Mouse (Mus musculus): ENCODE data around the gene Grap2. TPM values are rescaled to one million over a fixed set of nuclear protein-coding genes. Genes with fewer than 3 reads are reported as not detected.

Grap2 gene
- polyA plus RNA-seq, 1 experiment from 2014 or later, result 0.32 TPM

GRCm38 (mm10) chr15:80658815-80659471 is 86.5 kb downstream of the Grap2 start:
- H3K27me3 ChIP-seq (ENCODE audit: control insufficient read depth, insufficient read depth, low read length), result no peaks in the 10 kb centered on the region
- no peak for ATAC-seq (ENCODE audit: low read depth)
- no peaks in the 10 kb centered on the region for H3K9me3 ChIP-seq (ENCODE audit: control insufficient read depth, low read length)
- no peak overlapping the region for H3K4me3 ChIP-seq (ENCODE audit: low read depth, low read length)
- no peak overlapping the region for H3K4me2 ChIP-seq (ENCODE audit: low read depth, low read length)
- no peak overlapping the region for H3K9ac ChIP-seq (replicated peaks; ENCODE audit: low read depth, low read length)
- H3K27ac ChIP-seq (ENCODE audit: low read depth, low read length), result no peak overlapping the region
- H3K36me3 ChIP-seq (ENCODE audit: control insufficient read depth, insufficient read depth, low read length), result no peaks in the 10 kb centered on the region
- no peaks in the 10 kb centered on the region for H3K4me1 ChIP-seq (ENCODE audit: control insufficient read depth, insufficient read depth, low read length)
- WGBS, result 60% methylated on average over 6 of the region's 6 CpGs

DNA sequence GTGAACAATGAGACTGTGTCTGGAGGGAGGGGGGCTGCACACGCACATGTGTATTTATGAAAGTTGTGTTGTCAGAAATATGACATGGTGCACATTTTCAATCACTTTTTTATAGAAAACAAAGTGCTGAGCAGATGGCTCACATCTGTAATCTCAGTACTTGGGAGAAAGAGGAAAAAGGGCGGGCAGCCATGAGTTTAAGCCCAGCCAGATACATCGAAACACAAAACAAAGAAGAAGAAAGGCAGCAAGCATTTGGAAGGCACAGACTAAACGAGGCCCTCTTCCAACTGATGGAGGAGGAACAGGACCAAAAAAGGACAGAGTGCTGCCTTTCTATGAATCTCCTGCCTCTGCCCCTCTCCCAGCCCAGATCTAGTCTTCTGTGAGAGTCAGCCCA is 88.6 kb downstream of the Grap2 start:
- Histone ChIP-seq H3K27me3 (ENCODE audit: control insufficient read depth, insufficient read depth, low read length) (no peaks in the 10 kb centered on the region), H3K36me3 (ENCODE audit: control insufficient read depth, insufficient read depth, low read length) (no peaks in the 10 kb centered on the region), H3K4me3 (ENCODE audit: low read depth, low read length) (no peak overlapping the region), H3K4me2 (ENCODE audit: low read depth, low read length) (no peak overlapping the region), H3K4me1 (ENCODE audit: control insufficient read depth, insufficient read depth, low read length) (no peaks in the 10 kb centered on the region), H3K9me3 (ENCODE audit: control insufficient read depth, low read length) (no peaks in the 10 kb centered on the region), H3K9ac (replicated peaks; ENCODE audit: low read depth, low read length) (no peak overlapping the region), H3K27ac (ENCODE audit: low read depth, low read length) (no peak overlapping the region)
- no peak for ATAC-seq (ENCODE audit: low read depth)
- 76% methylated on average over 4 of the region's 4 CpGs for WGBS

GRCm38 (mm10) chr15:80664444-80664843 is 92.0 kb downstream of the Grap2 start:
- Histone ChIP-seq H3K9ac (replicated peaks; ENCODE audit: low read depth, low read length) (no peak overlapping the region), H3K9me3 (ENCODE audit: control insufficient read depth, low read length) (no peaks in the 10 kb centered on the region), H3K4me1 (ENCODE audit: control insufficient read depth, insufficient read depth, low read length) (no peaks in the 10 kb centered on the region), H3K36me3 (ENCODE audit: control insufficient read depth, insufficient read depth, low read length) (no peaks in the 10 kb centered on the region), H3K4me3 (ENCODE audit: low read depth, low read length) (no peak overlapping the region), H3K4me2 (ENCODE audit: low read depth, low read length) (no peak overlapping the region), H3K27ac (ENCODE audit: low read depth, low read length) (no peak overlapping the region), H3K27me3 (ENCODE audit: control insufficient read depth, insufficient read depth, low read length) (no peaks in the 10 kb centered on the region)
- no peak for ATAC-seq (ENCODE audit: low read depth)
- 89% methylated on average over 4 of the region's 4 CpGs for WGBS

DNA sequence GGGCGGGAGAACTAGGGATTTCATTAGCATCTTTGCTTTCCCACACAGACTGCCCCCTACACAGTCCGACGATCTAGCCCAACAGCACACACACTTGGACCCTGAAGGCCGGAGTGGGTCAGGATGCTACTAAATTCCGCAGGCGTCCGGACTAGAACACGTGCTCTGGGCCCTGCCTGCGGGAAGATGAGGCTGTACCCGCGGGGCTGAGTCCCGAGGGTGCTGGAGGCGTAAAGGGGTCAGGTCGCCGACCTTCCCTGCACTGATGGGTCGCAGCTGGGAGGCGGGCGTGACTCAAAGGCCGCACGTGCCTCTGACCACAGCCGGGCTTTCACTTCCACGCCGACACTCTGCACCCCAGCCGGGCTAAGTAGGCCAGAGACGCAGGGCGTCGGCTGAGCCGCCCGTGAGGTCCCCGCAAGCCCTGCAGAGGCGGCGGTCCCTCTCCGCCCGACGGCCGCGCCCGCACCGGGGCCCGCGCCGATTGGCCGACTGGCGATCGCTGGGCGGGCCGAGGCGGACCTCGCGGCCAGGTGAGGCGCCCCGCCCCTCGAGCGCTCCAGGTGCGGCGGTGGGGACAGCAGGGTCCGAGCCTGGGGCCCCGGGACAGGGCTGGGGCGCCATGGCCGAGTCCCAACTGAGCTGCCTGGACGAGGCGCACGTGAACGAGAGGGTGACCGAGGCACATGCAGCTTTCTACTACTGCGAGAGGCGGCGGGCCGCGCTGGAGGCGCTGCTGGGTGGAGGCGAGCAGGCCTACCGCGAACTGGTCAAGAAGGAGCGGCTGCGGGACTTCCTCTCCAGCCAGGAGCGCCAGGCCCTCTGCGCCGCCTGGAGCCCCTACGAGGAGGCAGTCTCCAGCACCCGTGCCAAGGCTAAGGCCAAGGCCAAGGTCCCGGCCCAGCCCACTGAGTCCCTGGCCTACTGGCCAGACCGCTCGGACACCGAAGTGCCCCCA is 99.2 kb downstream of the Grap2 start, which contains the start of gene Fam83f:
Fam83f (plus strand) TSS at position 553 of the 958 bp plus-strand sequence.
- Histone ChIP-seq H3K9ac (replicated peaks; ENCODE audit: low read depth, low read length) (peak within 1 kb of the TSS; percentile 41; the same call in 1 of the 2 replicates), H3K36me3 (ENCODE audit: control insufficient read depth, insufficient read depth, low read length) (no peaks in the 10 kb centered on the region), H3K4me3 (ENCODE audit: low read depth, low read length) (peak within 1 kb of the TSS; percentile 33), H3K4me2 (ENCODE audit: low read depth, low read length) (peak within 1 kb of the TSS; percentile 54), H3K4me1 (ENCODE audit: control insufficient read depth, insufficient read depth, low read length) (peaks cover 8% of the 10 kb centered on the region; the same call in 1 of the 2 replicates), H3K9me3 (ENCODE audit: control insufficient read depth, low read length) (no peaks in the 10 kb centered on the region), H3K27ac (ENCODE audit: low read depth, low read length) (no peak within 1 kb of the TSS), H3K27me3 (ENCODE audit: control insufficient read depth, insufficient read depth, low read length) (peaks cover 9% of the 10 kb centered on the region; the same call in 1 of the 2 replicates)
- WGBS, result 4% methylated on average over 84 of the region's 85 CpGs
- ATAC-seq (ENCODE audit: low read depth), result peak; percentile 41; the same call in 1 of the 2 replicates

DNA sequence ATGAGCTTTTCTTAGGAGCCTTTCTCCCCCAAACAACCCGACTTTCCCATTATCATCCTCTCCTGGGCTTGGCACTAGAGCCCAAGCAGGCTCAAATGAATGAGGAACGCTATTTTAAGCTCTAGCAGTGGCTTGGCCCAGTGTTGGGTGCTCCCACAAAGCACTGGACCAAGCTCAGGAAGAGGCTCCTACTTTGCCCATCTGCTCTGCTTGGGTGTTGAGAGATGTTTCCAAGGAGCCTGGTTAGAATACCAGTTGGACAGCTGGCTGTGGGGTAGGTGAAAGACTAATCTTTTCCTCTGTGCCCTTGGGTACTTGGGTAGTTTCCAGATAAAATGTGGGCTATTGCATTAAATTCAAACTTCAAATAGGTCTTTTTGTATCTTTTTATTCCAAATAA is 100.4 kb downstream of the Grap2 start:
- WGBS, result 59% methylated on average over 2 of the region's 2 CpGs
- Histone ChIP-seq H3K36me3 (ENCODE audit: control insufficient read depth, insufficient read depth, low read length) (no peaks in the 10 kb centered on the region), H3K4me3 (ENCODE audit: low read depth, low read length) (no peak overlapping the region), H3K9ac (replicated peaks; ENCODE audit: low read depth, low read length) (no peak overlapping the region), H3K4me1 (ENCODE audit: control insufficient read depth, insufficient read depth, low read length) (peaks cover 8% of the 10 kb centered on the region; the same call in 1 of the 2 replicates), H3K27ac (ENCODE audit: low read depth, low read length) (no peak overlapping the region), H3K4me2 (ENCODE audit: low read depth, low read length) (no peak overlapping the region), H3K27me3 (ENCODE audit: control insufficient read depth, insufficient read depth, low read length) (peaks cover 9% of the 10 kb centered on the region; the same call in 1 of the 2 replicates), H3K9me3 (ENCODE audit: control insufficient read depth, low read length) (no peaks in the 10 kb centered on the region)
- no peak for ATAC-seq (ENCODE audit: low read depth)

DNA sequence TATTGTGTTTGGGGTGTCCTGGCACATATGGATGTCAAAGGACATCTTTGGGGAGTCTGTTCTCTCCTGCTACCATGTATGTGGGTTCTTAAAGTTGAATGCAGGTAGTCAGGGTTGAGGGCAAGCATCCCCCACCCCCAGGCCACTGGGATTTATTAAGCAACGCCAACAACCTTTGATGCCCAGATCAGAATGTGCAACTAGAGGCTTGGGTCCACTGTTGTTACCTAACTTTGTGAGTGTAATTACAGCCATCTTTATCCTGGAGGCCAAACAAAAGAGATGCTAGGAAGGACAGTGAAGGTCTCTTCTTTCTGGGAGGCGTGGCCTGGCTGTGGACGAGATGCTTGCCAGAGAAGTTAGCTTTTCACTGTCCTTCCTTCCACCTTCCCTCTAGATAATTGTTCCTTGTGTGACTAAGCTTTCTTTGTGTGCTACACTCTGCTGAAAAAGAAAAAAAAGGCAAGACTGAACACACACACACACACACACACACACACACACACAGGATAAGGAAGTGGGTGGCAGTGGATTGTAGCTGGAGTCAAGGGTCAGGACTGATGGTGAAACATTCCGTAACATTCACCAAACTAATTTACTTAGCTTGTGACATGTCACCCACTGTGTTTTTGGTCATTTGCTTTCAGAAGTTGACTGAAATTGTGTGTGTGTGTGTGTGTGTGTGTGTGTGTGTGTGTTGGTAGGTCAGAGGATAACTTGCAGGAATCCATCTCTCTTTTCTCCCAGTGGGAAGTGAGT is 101.1 kb downstream of the Grap2 start:
- Histone ChIP-seq H3K27me3 (ENCODE audit: control insufficient read depth, insufficient read depth, low read length) (peaks cover 9% of the 10 kb centered on the region; the same call in 1 of the 2 replicates), H3K9ac (replicated peaks; ENCODE audit: low read depth, low read length) (no peak overlapping the region), H3K4me3 (ENCODE audit: low read depth, low read length) (no peak overlapping the region), H3K4me1 (ENCODE audit: control insufficient read depth, insufficient read depth, low read length) (peaks cover 8% of the 10 kb centered on the region; the same call in 1 of the 2 replicates), H3K9me3 (ENCODE audit: control insufficient read depth, low read length) (no peaks in the 10 kb centered on the region), H3K27ac (ENCODE audit: low read depth, low read length) (no peak overlapping the region), H3K36me3 (ENCODE audit: control insufficient read depth, insufficient read depth, low read length) (no peaks in the 10 kb centered on the region), H3K4me2 (ENCODE audit: low read depth, low read length) (no peak overlapping the region)
- no peak for ATAC-seq (ENCODE audit: low read depth)
- 78% methylated on average over 4 of the region's 4 CpGs for WGBS

- no peaks in the 10 kb centered on the region for H3K36me3 ChIP-seq (ENCODE audit: control insufficient read depth, insufficient read depth, low read length)
- WGBS, result 87% methylated on average over 6 of the region's 6 CpGs
- H3K4me1 ChIP-seq (ENCODE audit: control insufficient read depth, insufficient read depth, low read length), result peaks cover 8% of the 10 kb centered on the region; the same call in 1 of the 2 replicates
- H3K4me3 ChIP-seq (ENCODE audit: low read depth, low read length), result no peak overlapping the region
- no peak for ATAC-seq (ENCODE audit: low read depth)
- no peak overlapping the region for H3K27ac ChIP-seq (ENCODE audit: low read depth, low read length)
- no peaks in the 10 kb centered on the region for H3K9me3 ChIP-seq (ENCODE audit: control insufficient read depth, low read length)
- peaks cover 9% of the 10 kb centered on the region; the same call in 1 of the 2 replicates for H3K27me3 ChIP-seq (ENCODE audit: control insufficient read depth, insufficient read depth, low read length)
- H3K9ac ChIP-seq (replicated peaks; ENCODE audit: low read depth, low read length), result no peak overlapping the region
- no peak overlapping the region for H3K4me2 ChIP-seq (ENCODE audit: low read depth, low read length)
Observed at GRCm38 (mm10) chr15:80674700-80675099, 102.3 kb downstream of the Grap2 start.

- Histone ChIP-seq H3K4me1 (ENCODE audit: control insufficient read depth, insufficient read depth, low read length) (peaks cover 6% of the 10 kb centered on the region), H3K9me3 (ENCODE audit: control insufficient read depth, low read length) (no peaks in the 10 kb centered on the region), H3K4me3 (ENCODE audit: low read depth, low read length) (no peak overlapping the region), H3K4me2 (ENCODE audit: low read depth, low read length) (no peak overlapping the region), H3K9ac (replicated peaks; ENCODE audit: low read depth, low read length) (no peak overlapping the region), H3K36me3 (ENCODE audit: control insufficient read depth, insufficient read depth, low read length) (no peaks in the 10 kb centered on the region), H3K27ac (ENCODE audit: low read depth, low read length) (peak overlapping the region; percentile 36; the same call in 1 of the 2 replicates), H3K27me3 (ENCODE audit: control insufficient read depth, insufficient read depth, low read length) (no peaks in the 10 kb centered on the region)
- 47% methylated on average over 8 of the region's 8 CpGs for WGBS
- peak; percentile 60; the same call in 1 of the 2 replicates for ATAC-seq (ENCODE audit: low read depth)
Observed at GRCm38 (mm10) chr15:80679515-80680215, 107.3 kb downstream of the Grap2 start.

All from neural tube, embryonic 14.5 days (tissue).